Mouse (Mus musculus) kidney, postnatal 36 days (tissue): ENCODE data around the gene Gas2l1.

Experiments
- DNase-seq, 2 experiments: peaks; one replicate each; pipeline ENCODE4 v3.0.0; 2021 to 2022; ENCODE audit warnings: mixed read lengths in 2 of 2

The Gas2l1 gene

GRCm38 (mm10) chr11:5063561-5064281 lies 1.4 kb downstream of the Gas2l1 start:
- DNase-seq = no peak

GRCm38 (mm10) chr11:5062860-5063505 lies 2.1 kb downstream of the Gas2l1 start:
- no peak for DNase-seq

- no peak for DNase-seq
These were observed 2.8 kb downstream of the Gas2l1 start for GRCm38 (mm10) chr11:5062326-5062725.

GRCm38 (mm10) chr11:5061413-5062139 lies 3.6 kb downstream of the Gas2l1 start:
- peak; percentile 95 for DNase-seq

GRCm38 (mm10) chr11:5060756-5061412 lies 4.2 kb downstream of the Gas2l1 start:
- no peak for DNase-seq

GRCm38 (mm10) chr11:5059704-5060156 lies 5.4 kb downstream of the Gas2l1 start:
- DNase-seq = peak in 1 of 2 experiments; percentile 59

GRCm38 (mm10) chr11:5059230-5059629 lies 5.9 kb downstream of the Gas2l1 start:
- peak in 1 of 2 experiments; percentile 19 for DNase-seq

GRCm38 (mm10) chr11:5058783-5059182 lies 6.3 kb downstream of the Gas2l1 start:
- peak in 1 of 2 experiments; percentile 23 for DNase-seq

GRCm38 (mm10) chr11:5057856-5058641 lies 7.1 kb downstream of the Gas2l1 start, which contains the start of gene Rasl10a:
Rasl10a (plus strand) TSS chr11:5058128.
- DNase-seq = peak; percentile 53 to 74

- DNase-seq = no peak
These were observed 7.6 kb downstream of the Gas2l1 start for GRCm38 (mm10) chr11:5057541-5057855.

- DNase-seq = no peak
These were observed 8.1 kb downstream of the Gas2l1 start for GRCm38 (mm10) chr11:5057064-5057463.

GRCm38 (mm10) chr11:5055945-5056938 lies 8.9 kb downstream of the Gas2l1 start:
- DNase-seq = no peak

- peak; percentile 41 to 67 for DNase-seq
These were observed 10.3 kb downstream of the Gas2l1 start for GRCm38 (mm10) chr11:5054874-5055273.

- DNase-seq = no peak
These were observed 11.0 kb downstream of the Gas2l1 start for GRCm38 (mm10) chr11:5054151-5054550.

GRCm38 (mm10) chr11:5052200-5052854 lies 12.8 kb downstream of the Gas2l1 start:
- no peak for DNase-seq

- no peak for DNase-seq
These were observed 13.5 kb downstream of the Gas2l1 start for GRCm38 (mm10) chr11:5051629-5052028.

- DNase-seq = no peak
These were observed 18.7 kb downstream of the Gas2l1 start for GRCm38 (mm10) chr11:5046321-5046926.

GRCm38 (mm10) chr11:5042645-5043381 lies 22.3 kb downstream of the Gas2l1 start:
- no peak for DNase-seq

GRCm38 (mm10) chr11:5041144-5041780 lies 23.9 kb downstream of the Gas2l1 start:
- DNase-seq = no peak
